17 mouse cellular contexts compared by ENCODE assay signal in the genomic region with DNA sequence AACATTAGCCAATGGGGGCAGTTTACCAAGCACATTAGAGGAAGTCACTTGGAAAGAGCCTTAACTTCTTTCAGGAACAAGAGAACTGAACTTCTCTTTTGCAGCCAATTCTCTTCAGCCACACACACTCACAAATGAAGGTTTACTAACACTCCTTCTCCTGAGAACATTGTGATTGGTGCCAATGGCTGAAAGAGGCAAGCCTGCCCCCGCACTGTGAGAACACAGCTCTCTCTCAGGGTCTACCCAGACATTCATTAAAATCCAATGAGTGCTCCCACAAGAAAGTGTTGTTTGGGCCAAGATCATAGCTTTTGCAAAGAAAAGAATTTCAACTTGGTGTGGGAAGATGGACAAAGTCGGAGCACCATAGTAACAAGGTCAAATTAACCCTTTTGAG.
"Had no signal": no experiment of that assay in that cellular context is flagged by ENCODE, and none has a peak within 500 bp of the region (broad histone marks: within the 10 kb centered on the region; RNA-seq: fewer than 3 reads in every experiment).

No protein-coding gene starts in this region.

- H3K4me2 ChIP-seq: limb, embryonic 13.5 days; liver, embryonic 12.5 days; liver, embryonic 15.5 days; lung, embryonic 15.5 days; midbrain, embryonic 13.5 days; stomach, embryonic 15.5 days had no signal

- H3K9me3 ChIP-seq: limb, embryonic 10.5 days; limb, embryonic 13.5 days; liver, embryonic 12.5 days; liver, embryonic 15.5 days; lung, embryonic 15.5 days; midbrain, embryonic 13.5 days; stomach, embryonic 15.5 days had no signal

- ATAC-seq: liver, embryonic 12.5 days; midbrain, embryonic 13.5 days; midbrain, embryonic 16.5 days had no signal

- H3K9ac ChIP-seq: limb, embryonic 13.5 days; liver, embryonic 12.5 days; liver, embryonic 15.5 days; lung, embryonic 15.5 days; midbrain, embryonic 13.5 days; stomach, embryonic 15.5 days had no signal

- H3K36me3 ChIP-seq: limb, embryonic 10.5 days; limb, embryonic 13.5 days; liver, embryonic 12.5 days; liver, embryonic 15.5 days; lung, embryonic 15.5 days; midbrain, embryonic 13.5 days; stomach, embryonic 15.5 days had no signal

- H3K4me3 ChIP-seq: limb, embryonic 10.5 days; limb, embryonic 13.5 days; liver, embryonic 12.5 days; liver, embryonic 15.5 days; lung, embryonic 15.5 days; midbrain, embryonic 13.5 days; stomach, embryonic 15.5 days had no signal

- DNase-seq: kidney, adult 9 months; kidney, postnatal 14 days; kidney, postnatal 4 days; liver; lung, adult 18-20 months; right cerebral cortex, postnatal 14 days; spleen, adult 18-20 months; thymus, postnatal 25 days had no signal

- H3K27ac ChIP-seq: limb, embryonic 10.5 days; limb, embryonic 13.5 days; liver, embryonic 12.5 days; liver, embryonic 15.5 days; lung, embryonic 15.5 days; macrophage; midbrain, embryonic 13.5 days; stomach, embryonic 15.5 days had no signal

- H3K27me3 ChIP-seq: limb, embryonic 13.5 days; liver, embryonic 12.5 days; liver, embryonic 15.5 days; lung, embryonic 15.5 days; midbrain, embryonic 13.5 days; stomach, embryonic 15.5 days had no signal

- H3K4me1 ChIP-seq: limb, embryonic 10.5 days; limb, embryonic 13.5 days; liver, embryonic 12.5 days; liver, embryonic 15.5 days; lung, embryonic 15.5 days; midbrain, embryonic 13.5 days; stomach, embryonic 15.5 days had no signal
